Mouse (Mus musculus) CD4-positive, CD25-positive, alpha-beta regulatory T cell, adult 2 months (primary cell): ENCODE measurements around the gene Zfp335.

ENCODE experiments used
- DNase-seq: peaks from one replicate; pipeline ENCODE4 v3.0.0-alpha.2; 2012; ENCODE audit warnings: low read depth, low spot score

Zfp335 gene

GRCm38 (mm10) chr2:164930706-164931581 lies 19.4 kb upstream of the Zfp335 start:
- no peak for DNase-seq

GRCm38 (mm10) chr2:164924100-164924857 lies 12.7 kb upstream of the Zfp335 start:
- peak; percentile 89 for DNase-seq

- DNase-seq: no peak
Measured at GRCm38 (mm10) chr2:164923291-164923690, 11.7 kb upstream of the Zfp335 start.

- no peak for DNase-seq
Measured at GRCm38 (mm10) chr2:164921984-164922383, 10.4 kb upstream of the Zfp335 start.

- DNase-seq: peak; percentile 81
Measured at GRCm38 (mm10) chr2:164918325-164918724, 6.8 kb upstream of the Zfp335 start.

- peak; percentile 46 for DNase-seq
Measured at GRCm38 (mm10) chr2:164917371-164917770, 5.8 kb upstream of the Zfp335 start.

GRCm38 (mm10) chr2:164916820-164917219 lies 5.3 kb upstream of the Zfp335 start:
- DNase-seq: no peak

- peak; percentile 87 for DNase-seq
Measured at GRCm38 (mm10) chr2:164913428-164913786, 1.9 kb upstream of the Zfp335 start.

- no peak for DNase-seq
Measured at GRCm38 (mm10) chr2:164912749-164913427, 1.3 kb upstream of the Zfp335 start.

GRCm38 (mm10) chr2:164912151-164912550 lies 594 bp upstream of the Zfp335 start:
- DNase-seq: peak; percentile 78

GRCm38 (mm10) chr2:164910360-164911061 lies 1.0 kb downstream of the Zfp335 start:
- peak; percentile 48 for DNase-seq

GRCm38 (mm10) chr2:164909542-164909941 lies 2.0 kb downstream of the Zfp335 start:
- DNase-seq: peak; percentile 42

GRCm38 (mm10) chr2:164909100-164909499 lies 2.5 kb downstream of the Zfp335 start:
- DNase-seq: no peak

GRCm38 (mm10) chr2:164908011-164908410 lies 3.5 kb downstream of the Zfp335 start:
- DNase-seq: no peak

GRCm38 (mm10) chr2:164907511-164907910 lies 4.0 kb downstream of the Zfp335 start:
- DNase-seq: no peak

- DNase-seq: peak; percentile 40
Measured at GRCm38 (mm10) chr2:164906071-164906470, 5.5 kb downstream of the Zfp335 start.

GRCm38 (mm10) chr2:164903496-164903895 lies 8.1 kb downstream of the Zfp335 start:
- no peak for DNase-seq

GRCm38 (mm10) chr2:164901380-164901779 lies 10.2 kb downstream of the Zfp335 start:
- DNase-seq: no peak

GRCm38 (mm10) chr2:164899723-164900459 lies 11.7 kb downstream of the Zfp335 start:
- peak; percentile 51 for DNase-seq

GRCm38 (mm10) chr2:164899034-164899433 lies 12.5 kb downstream of the Zfp335 start:
- no peak for DNase-seq

- DNase-seq: no peak
Measured at GRCm38 (mm10) chr2:164898008-164898407, 13.5 kb downstream of the Zfp335 start.
